Mouse (Mus musculus) naive thymus-derived CD4-positive, alpha-beta T cell, adult 5 months (primary cell): ENCODE results near the gene 2700081O15Rik. TPM values are rescaled to one million over a fixed set of nuclear protein-coding genes. Genes with fewer than 3 reads are reported as not detected.

ENCODE experiments used
- polyA plus RNA-seq: library from polyadenylated mRNA; unstranded; fragments of 100-300 nt; shearing (Covaris generic); gene quantifications from one replicate; pipeline ENCODE4 v1.2.1, GENCODE M21; 2017

Gene 2700081O15Rik
- polyA plus RNA-seq, result 0.36 TPM

DNA sequence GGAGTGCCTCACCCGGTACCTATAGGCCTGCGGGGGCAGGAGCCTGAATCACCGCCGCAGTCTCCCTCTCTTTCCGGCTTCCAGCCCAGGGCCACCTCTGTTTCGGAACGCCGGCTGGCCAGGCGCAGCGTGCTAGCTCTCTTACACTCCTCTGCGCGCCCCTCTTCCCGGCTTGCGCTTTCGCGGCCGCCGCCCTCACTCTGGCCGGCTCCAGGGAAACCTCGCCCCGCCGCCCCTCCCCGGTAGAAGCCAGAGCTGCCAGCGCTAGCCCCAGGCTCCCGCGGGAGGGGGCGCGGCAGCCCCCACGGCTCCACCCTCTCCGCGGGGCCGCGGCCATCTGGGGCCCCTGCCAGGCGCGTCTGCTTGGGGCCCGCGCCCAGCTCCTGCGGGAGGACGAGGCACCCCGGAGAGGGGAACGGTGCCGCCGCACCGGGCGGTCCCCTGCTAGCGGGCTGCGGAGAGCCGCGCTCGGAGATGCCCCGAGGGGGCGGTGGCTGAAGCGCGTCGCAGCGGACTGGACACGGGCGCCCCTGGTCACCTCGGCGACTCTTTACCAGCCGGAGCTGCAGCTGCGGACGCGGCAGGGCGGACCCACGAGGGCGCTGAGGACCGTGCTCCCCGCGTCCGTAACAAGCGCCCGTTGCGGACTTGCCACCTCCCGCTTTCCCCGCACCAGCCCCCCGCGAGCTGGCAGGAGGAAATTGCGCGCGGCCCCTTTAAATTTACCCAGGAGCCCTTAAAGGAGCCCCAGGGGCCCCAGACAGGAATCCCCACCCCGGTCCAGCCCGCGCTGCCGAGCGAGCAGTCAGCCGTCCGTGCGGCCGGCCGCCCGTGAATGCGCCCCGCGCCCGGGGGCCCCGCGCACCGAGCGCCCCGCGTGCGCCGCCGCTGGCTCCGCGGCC is at the start of gene 2700081O15Rik:
Gene 2700081O15Rik, plus strand, starts transcription at position 792 of the 902 bp plus-strand sequence.

DNA sequence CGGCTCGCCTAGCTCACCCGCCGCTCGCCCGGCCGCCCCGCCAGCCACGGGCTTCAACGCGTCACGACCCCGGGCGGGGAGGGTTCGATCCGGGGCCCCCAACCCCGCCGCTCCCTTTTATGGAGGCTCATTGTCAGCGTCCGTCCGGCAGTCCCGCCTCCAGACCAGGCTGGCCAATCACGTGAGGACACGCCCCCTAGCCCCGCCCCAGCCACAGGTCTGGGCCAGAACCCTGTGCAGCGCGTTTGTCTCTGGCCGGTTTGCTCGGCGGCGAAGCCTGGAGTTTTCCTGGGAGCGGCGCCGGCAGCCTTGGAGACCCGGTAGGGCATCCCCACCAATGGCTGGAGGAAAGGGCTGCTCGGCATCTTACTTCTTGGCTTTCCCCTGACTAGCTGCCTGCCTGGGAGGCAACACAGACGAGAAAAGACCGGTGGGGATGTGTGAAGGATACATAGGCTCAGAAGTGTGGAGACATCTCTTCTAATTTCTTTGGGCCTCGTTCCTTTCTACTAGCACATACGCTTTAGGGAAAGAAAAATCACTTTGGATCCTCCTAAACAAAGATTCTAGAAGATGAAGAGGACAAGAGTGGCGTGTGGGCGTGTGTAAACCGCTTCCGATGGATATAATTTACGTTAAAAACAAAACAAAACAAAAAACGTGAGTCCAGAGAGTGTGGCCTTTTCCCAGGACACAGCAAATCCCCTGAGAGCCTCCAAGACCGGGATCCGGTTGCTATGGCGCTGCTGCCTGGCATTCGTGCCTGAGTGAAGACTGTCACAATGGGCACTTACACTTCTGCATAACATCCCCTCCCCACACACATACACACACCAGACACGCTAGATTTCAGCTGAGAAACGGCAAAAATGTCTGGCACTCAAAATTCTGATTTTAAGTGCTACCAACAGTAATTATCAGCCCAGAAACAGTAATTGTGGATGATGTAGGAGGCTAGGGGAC is 34.2 kb upstream of the 2700081O15Rik start, which contains the start of gene Spindoc:
Gene Spindoc, minus strand, starts transcription at position 92 of the 963 bp plus-strand sequence.

Other genes with a start within 250 kb of the 2700081O15Rik start
- gene Otub1, start 211.3 kb upstream of the 2700081O15Rik start, polyA plus RNA-seq, result 61.1 TPM
- gene Cox8a, start 200.0 kb upstream of the 2700081O15Rik start, polyA plus RNA-seq, result 377 TPM
- gene Naa40, start 176.4 kb upstream of the 2700081O15Rik start, polyA plus RNA-seq, result 34.3 TPM
- gene Rcor2, start 150.3 kb upstream of the 2700081O15Rik start, polyA plus RNA-seq, result 3.1 TPM
- gene Mark2, start 75.8 kb upstream of the 2700081O15Rik start, polyA plus RNA-seq, result 239 TPM
- gene Spindoc, start 34.6 kb upstream of the 2700081O15Rik start, polyA plus RNA-seq, result 31.4 TPM
- 56.7 TPM for gene Rtn3, start 65.7 kb downstream of the 2700081O15Rik start, polyA plus RNA-seq
- 21.7 TPM for gene Atl3, start 76.4 kb downstream of the 2700081O15Rik start, polyA plus RNA-seq
- gene Pla2g16, start 139.8 kb downstream of the 2700081O15Rik start, polyA plus RNA-seq, result 34.9 TPM
- gene Lgals12, start 189.6 kb downstream of the 2700081O15Rik start, polyA plus RNA-seq, result not detected
- not detected for gene Hrasls5, start 194.9 kb downstream of the 2700081O15Rik start, polyA plus RNA-seq